Mouse (Mus musculus) limb, embryonic 14.5 days (tissue): ENCODE measurements around the gene Ndufs2. TPM values are rescaled to one million over a fixed set of nuclear protein-coding genes. Genes with fewer than 3 reads are reported as not detected.
"Not testable (repeated sequence)": the region's sequence is repeated elsewhere in the genome, so short reads cannot be mapped to it uniquely, and the experiment has no call there.

Experiments
- ATAC-seq: fragments of 200-750 bp; cut with Nextera tagmentation; 2 replicates; pipeline ENCODE4 v1.8.0; 2017; ENCODE audit warnings: low read depth, moderate number of reproducible peaks, moderate TSS enrichment; ENCODE audit not compliant: low FRiP score
- DNase-seq: peaks from one replicate; pipeline ENCODE4 v3.0.0-alpha.2; 2015; ENCODE audit warnings: low spot score
- H3K27ac ChIP-seq: fragments of 300-500 bp; sonication (generic); replicated peaks from 2 replicates; pipeline ENCODE4 v1.5.1; 2014; ENCODE audit warnings: low read depth, mild to moderate bottlenecking, low read length, moderate library complexity, mixed read lengths
- H3K27me3 ChIP-seq: fragments of 300-500 bp; sonication (generic); 2 replicates; pipeline ENCODE4 v1.6.1; 2014; ENCODE audit warnings: low read length, mixed read lengths; ENCODE audit not compliant: control insufficient read depth, insufficient read depth
- H3K36me3 ChIP-seq: fragments of 300-500 bp; sonication (generic); 2 replicates; pipeline ENCODE4 v1.6.1; 2014; ENCODE audit warnings: mild to moderate bottlenecking, low read length, moderate library complexity, mixed read lengths; ENCODE audit not compliant: control insufficient read depth, insufficient read depth
- H3K4me1 ChIP-seq: fragments of 300-500 bp; sonication (generic); 2 replicates; pipeline ENCODE4 v1.6.1; 2014; ENCODE audit warnings: antibody characterized with exemption, low read length, mixed read lengths; ENCODE audit not compliant: control insufficient read depth, insufficient read depth
- H3K4me2 ChIP-seq: fragments of 300-500 bp; sonication (generic); replicated peaks from 2 replicates; pipeline ENCODE4 v1.6.1; 2014; ENCODE audit warnings: low read depth, mild to moderate bottlenecking, low read length, moderate library complexity; ENCODE audit not compliant: severe bottlenecking
- H3K4me3 ChIP-seq: fragments of 300-500 bp; sonication (generic); replicated peaks from 2 replicates; pipeline ENCODE4 v1.5.1; 2014; ENCODE audit warnings: low read length
- H3K9ac ChIP-seq: fragments of 300-500 bp; sonication (generic); 2 replicates; pipeline ENCODE4 v1.6.1; 2014; ENCODE audit warnings: mild to moderate bottlenecking, low read depth, low read length, moderate library complexity; ENCODE audit not compliant: severe bottlenecking
- H3K9me3 ChIP-seq: fragments of 300-500 bp; sonication (generic); 2 replicates; pipeline ENCODE4 v1.6.1; 2016; ENCODE audit warnings: low read length; ENCODE audit not compliant: control insufficient read depth
- POLR2A ChIP-seq: fragments of 200-500 bp; IDR thresholded peaks from 2 replicates; pipeline ENCODE4 v1.8.0; 2012; ENCODE audit warnings: inconsistent platforms, mild to moderate bottlenecking, moderate library complexity, borderline replicate concordance; ENCODE audit not compliant: insufficient read depth, insufficient read length; ENCODE audit errors: extremely low read depth
- WGBS: fragments of 180-500 bp; shearing (Covaris S2); extraction: QIAGEN DNeasy Blood & Tissue Kit; methylation state at CpG from one replicate; pipeline ENCODE4 v1.1.7; 2014; 5-methylcytosine and 5-hydroxymethylcytosine counted together
- polyA plus RNA-seq, 2 experiments: library from polyadenylated mRNA; depleted of rRNA in 1 of 2; stranded (reverse) in 1 of 2; unstranded in 1 of 2; fragments of >200 nt; fragmentation: Nextera tagmentation in 1 of 2; extraction: Ambion mirVana in 1 of 2; gene quantifications; 2 replicates each; pipeline versions ENCODE4 v1.2.1 to v1.2.3; 2012 to 2014

Gene Ndufs2
- polyA plus RNA-seq, 2 experiments = 151 to 216 TPM

- H3K27ac ChIP-seq = no peak overlapping the region
- H3K9me3 ChIP-seq = no peaks in the 10 kb centered on the region
- DNase-seq (no peak), ATAC-seq (no peak)
- H3K4me2 ChIP-seq = no peak overlapping the region; the same call in 1 of the 2 replicates
- no peaks in the 10 kb centered on the region for H3K27me3 ChIP-seq
- TF ChIP-seq POLR2A = no peak
- H3K4me1 ChIP-seq = peaks cover 25% of the 10 kb centered on the region
- H3K9ac ChIP-seq = no peak overlapping the region
- H3K4me3 ChIP-seq = no peak overlapping the region
- WGBS = 70% methylated on average over 8 of the region's 8 CpGs
- peaks cover 49% of the 10 kb centered on the region for H3K36me3 ChIP-seq
These were observed 5.8 kb downstream of the Ndufs2 start for GRCm38 (mm10) chr1:171245353-171245752.

- 86% methylated on average over 12 of the region's 12 CpGs for WGBS
- H3K27me3 ChIP-seq, H3K4me2 ChIP-seq, ATAC-seq, DNase-seq, H3K27ac ChIP-seq, H3K4me1 ChIP-seq, H3K9ac ChIP-seq, H3K9me3 ChIP-seq, H3K4me3 ChIP-seq: not testable (repeated sequence)
- H3K36me3 ChIP-seq = peaks cover 81% of the 10 kb centered on the region
These were observed 9.2 kb downstream of the Ndufs2 start for GRCm38 (mm10) chr1:171241952-171242351.

GRCm38 (mm10) chr1:171240911-171241310 lies 10.3 kb downstream of the Ndufs2 start:
- WGBS = 91% methylated on average over 10 of the region's 10 CpGs
- ATAC-seq (no peak), DNase-seq (no peak)
- H3K27ac ChIP-seq = no peak overlapping the region
- peaks cover under 1% of the 10 kb centered on the region; the same call in 1 of the 2 replicates for H3K4me1 ChIP-seq
- no peaks in the 10 kb centered on the region for H3K9me3 ChIP-seq
- no peak overlapping the region for H3K4me3 ChIP-seq
- peaks cover 91% of the 10 kb centered on the region for H3K36me3 ChIP-seq
- no peak overlapping the region for H3K9ac ChIP-seq
- no peak overlapping the region for H3K4me2 ChIP-seq
- no peak for TF ChIP-seq POLR2A
- no peaks in the 10 kb centered on the region for H3K27me3 ChIP-seq

DNA sequence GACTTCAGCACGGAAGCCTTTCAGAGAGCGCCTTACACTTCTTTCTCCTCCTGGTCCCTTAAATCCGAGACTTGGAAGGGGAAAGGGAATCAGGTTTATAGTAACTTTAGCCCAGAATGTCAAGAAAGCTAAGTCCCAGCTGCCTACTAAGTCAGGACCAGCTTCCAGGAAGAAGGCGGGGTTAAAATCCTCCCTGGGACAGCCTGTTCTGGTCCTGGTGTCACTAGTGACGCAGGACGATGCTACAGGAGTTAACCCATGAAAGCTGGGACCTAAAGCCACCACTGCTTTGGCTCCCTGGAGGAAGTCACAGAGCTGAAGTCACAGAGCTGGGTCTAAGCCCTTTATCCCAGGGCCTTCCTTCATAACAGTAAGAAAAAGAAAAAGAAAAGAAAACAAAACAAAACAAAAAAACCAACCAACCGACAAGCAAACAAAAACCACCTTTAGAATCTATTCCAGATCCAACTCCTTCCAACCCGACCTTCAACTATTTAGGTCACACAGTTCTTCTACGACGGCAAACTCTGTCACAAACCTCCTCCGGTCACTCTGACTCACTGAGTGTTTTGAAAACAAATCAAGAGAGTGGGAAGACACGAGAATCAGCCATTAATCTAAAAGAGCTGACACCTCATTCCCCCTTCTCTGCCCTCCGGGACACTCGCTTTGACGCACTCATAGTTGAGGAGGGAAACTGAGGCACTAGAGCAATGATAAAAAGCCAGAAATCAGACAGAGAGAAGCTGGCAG lies 11.0 kb downstream of the Ndufs2 start:
- H3K9ac ChIP-seq = no peak overlapping the region
- H3K36me3 ChIP-seq = peaks cover 94% of the 10 kb centered on the region
- no peak for TF ChIP-seq POLR2A
- no peaks in the 10 kb centered on the region for H3K4me1 ChIP-seq
- WGBS = 81% methylated on average over 15 of the region's 15 CpGs
- no peak overlapping the region for H3K27ac ChIP-seq
- no peak for DNase-seq
- H3K9me3 ChIP-seq = no peaks in the 10 kb centered on the region
- no peak overlapping the region for H3K4me2 ChIP-seq
- no peaks in the 10 kb centered on the region for H3K27me3 ChIP-seq
- no peak overlapping the region for H3K4me3 ChIP-seq
- ATAC-seq = no peak

DNA sequence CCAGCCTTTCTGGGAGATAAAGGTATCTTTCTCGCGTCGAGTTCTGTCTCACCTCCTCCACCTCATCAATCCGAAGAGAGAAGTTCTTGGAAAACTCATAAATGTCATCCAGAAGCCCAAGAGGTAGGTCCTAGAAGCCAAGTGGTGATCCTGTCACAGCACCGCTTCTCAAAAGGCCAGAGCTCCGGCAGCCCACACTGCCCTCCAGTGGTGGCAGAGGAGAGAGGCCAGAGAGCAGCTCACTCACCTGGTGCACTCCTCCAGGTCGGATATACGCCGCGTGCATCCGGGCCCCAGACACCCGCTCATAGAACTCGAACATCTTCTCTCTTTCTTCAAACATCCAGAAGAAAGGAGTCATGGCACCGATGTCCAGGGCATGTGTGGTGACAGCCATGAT lies 12.7 kb downstream of the Ndufs2 start:
- Histone ChIP-seq H3K4me3 (no peak overlapping the region), H3K4me2 (no peak overlapping the region), H3K27ac (no peak overlapping the region), H3K36me3 (peaks cover 97% of the 10 kb centered on the region), H3K4me1 (no peaks in the 10 kb centered on the region), H3K9me3 (no peaks in the 10 kb centered on the region), H3K9ac (no peak overlapping the region), H3K27me3 (no peaks in the 10 kb centered on the region)
- ATAC-seq = no peak
- TF ChIP-seq POLR2A = no peak
- WGBS = 68% methylated on average over 14 of the region's 14 CpGs
- DNase-seq = peak; percentile 30
